Mouse (Mus musculus) liver, embryonic 14.5 days (tissue): ENCODE measurements at regions not wholly inside any gene's neighbourhood (a gene's known extent, or its start where the extent isn't known, plus 50 kb on each side); places are given as distances from the start of the nearest gene placed in this dataset.

Experiments used
- ATAC-seq: fragments of 200-750 bp; cut with Nextera tagmentation; 2 replicates; pipeline ENCODE4 v1.8.0; 2017; ENCODE audit warnings: moderate number of reproducible peaks, mild to moderate bottlenecking, moderate library complexity; ENCODE audit not compliant: insufficient read depth
- DNase-seq, 3 experiments: peaks; one replicate each; pipeline ENCODE4 v3.0.0-alpha.2; 2012 to 2013; ENCODE audit warnings: low read depth in 3 of 3, low spot score in 3 of 3
- H3K27ac ChIP-seq: fragments of 300-500 bp; sonication (generic); 2 replicates; pipeline ENCODE4 v1.5.1; 2014; ENCODE audit warnings: moderate library complexity, mild to moderate bottlenecking, control low read depth, inconsistent platforms
- H3K27me3 ChIP-seq: fragments of 300-500 bp; sonication (generic); 2 replicates; pipeline ENCODE4 v1.6.1; 2014; ENCODE audit warnings: mild to moderate bottlenecking, low read length, moderate library complexity; ENCODE audit not compliant: control insufficient read depth, insufficient read depth
- H3K36me3 ChIP-seq: fragments of 300-500 bp; sonication (generic); replicated peaks from 2 replicates; pipeline ENCODE4 v1.6.1; 2014; ENCODE audit warnings: low read depth; ENCODE audit not compliant: control insufficient read depth, insufficient read depth
- H3K4me1 ChIP-seq, 2 experiments: fragments of 200-500 bp in 1 of 2; fragments of 300-500 bp in 1 of 2; sonication (generic) in 1 of 2; replicated peaks; 2 replicates each; pipeline ENCODE4 v1.6.1; 2012 to 2014; ENCODE audit warnings: antibody characterized with exemption in 1 of 2, inconsistent platforms in 1 of 2, low read length in 1 of 2; ENCODE audit not compliant: control insufficient read depth in 2 of 2, insufficient read depth in 2 of 2
- H3K4me2 ChIP-seq: fragments of 300-500 bp; sonication (generic); 2 replicates; pipeline ENCODE4 v1.6.1; 2014; ENCODE audit warnings: low read depth, mild to moderate bottlenecking, control low read depth, moderate library complexity
- H3K4me3 ChIP-seq, 2 experiments: fragments of 200-500 bp in 1 of 2; fragments of 300-500 bp in 1 of 2; sonication (generic) in 1 of 2; 2 replicates each; pipeline ENCODE4 v1.5.1; 2012 to 2014; ENCODE audit warnings: low read depth in 2 of 2, low read length in 2 of 2, mild to moderate bottlenecking in 2 of 2, control low read depth in 1 of 2, inconsistent platforms in 1 of 2, moderate library complexity in 1 of 2; ENCODE audit not compliant: insufficient read depth in 1 of 2
- H3K9ac ChIP-seq: fragments of 300-500 bp; sonication (generic); replicated peaks from 2 replicates; pipeline ENCODE4 v1.6.1; 2014; ENCODE audit warnings: mild to moderate bottlenecking, control low read depth, moderate library complexity
- H3K9me3 ChIP-seq: fragments of 300-500 bp; sonication (generic); 2 replicates; pipeline ENCODE4 v1.6.1; 2016; ENCODE audit warnings: low read length, mixed read lengths; ENCODE audit not compliant: control insufficient read depth
- CTCF ChIP-seq: IDR thresholded peaks from 2 replicates; pipeline ENCODE4 v1.5.1; 2016; ENCODE audit warnings: antibody characterized with exemption, low read depth, control low read depth
- EP300 ChIP-seq: IDR thresholded peaks from 2 replicates; pipeline ENCODE4 v1.6.1; 2016; ENCODE audit warnings: antibody characterized with exemption, low read depth
- WGBS: fragments of 180-500 bp; shearing (Covaris S2); extraction: QIAGEN DNeasy Blood & Tissue Kit; methylation state at CpG from one replicate; pipeline ENCODE4 v1.1.7; 2014; ENCODE audit not compliant: insufficient replicate concordance; 5-methylcytosine and 5-hydroxymethylcytosine counted together

- TF ChIP-seq EP300 (no peak), CTCF (no peak)
- Histone ChIP-seq H3K9me3 (no peaks in the 10 kb centered on the region), H3K9ac (no peak overlapping the region), H3K36me3 (no peaks in the 10 kb centered on the region), H3K4me3 (no peak overlapping the region), H3K27me3 (no peaks in the 10 kb centered on the region), H3K27ac (no peak overlapping the region), H3K4me2 (no peak overlapping the region), H3K4me1 (no peaks in the 10 kb centered on the region)
- ATAC-seq (no peak), DNase-seq (no peak)
Observed at GRCm38 (mm10) chr19:26386075-26386474, 218.8 kb upstream of the Smarca2 start.

- Histone ChIP-seq H3K9me3 (no peaks in the 10 kb centered on the region), H3K9ac (no peak overlapping the region), H3K27ac (no peak overlapping the region), H3K4me3 (no peak overlapping the region), H3K4me1 (no peaks in the 10 kb centered on the region), H3K27me3 (no peaks in the 10 kb centered on the region), H3K4me2 (no peak overlapping the region), H3K36me3 (no peaks in the 10 kb centered on the region)
- no peak for TF ChIP-seq EP300
- TF ChIP-seq CTCF = no peak
- no peak for DNase-seq
- no peak for ATAC-seq
- 57% methylated on average over 2 of the region's 2 CpGs for WGBS
Observed at GRCm38 (mm10) chr19:26412684-26413083, 192.2 kb upstream of the Smarca2 start.

- 49% methylated on average over 6 of the region's 6 CpGs for WGBS
- Histone ChIP-seq H3K9me3 (no peaks in the 10 kb centered on the region), H3K4me3 (no peak overlapping the region), H3K9ac (no peak overlapping the region), H3K36me3 (no peaks in the 10 kb centered on the region), H3K27ac (no peak overlapping the region), H3K4me1 (no peaks in the 10 kb centered on the region), H3K27me3 (no peaks in the 10 kb centered on the region), H3K4me2 (no peak overlapping the region)
- DNase-seq (no peak), ATAC-seq (no peak)
- TF ChIP-seq CTCF (no peak), EP300 (no peak)
Observed at GRCm38 (mm10) chr19:26414476-26415024, 190.3 kb upstream of the Smarca2 start.

GRCm38 (mm10) chr19:26419781-26420180, 185.1 kb upstream of the Smarca2 start:
- H3K4me1 ChIP-seq = no peaks in the 10 kb centered on the region
- TF ChIP-seq EP300 (no peak), CTCF (no peak)
- H3K27ac ChIP-seq = no peak overlapping the region
- H3K4me3 ChIP-seq = no peak overlapping the region
- H3K9ac ChIP-seq = no peak overlapping the region
- no peaks in the 10 kb centered on the region for H3K9me3 ChIP-seq
- DNase-seq = no peak
- H3K36me3 ChIP-seq = no peaks in the 10 kb centered on the region
- ATAC-seq = no peak
- WGBS = 48% methylated on average over 2 of the region's 2 CpGs
- no peak overlapping the region for H3K4me2 ChIP-seq
- H3K27me3 ChIP-seq = no peaks in the 10 kb centered on the region

GRCm38 (mm10) chr19:26439163-26439562, 165.7 kb upstream of the Smarca2 start:
- Histone ChIP-seq H3K4me1 (no peaks in the 10 kb centered on the region), H3K9ac (no peak overlapping the region), H3K9me3 (no peaks in the 10 kb centered on the region), H3K4me3 (no peak overlapping the region), H3K27me3 (no peaks in the 10 kb centered on the region), H3K27ac (no peak overlapping the region), H3K4me2 (no peak overlapping the region), H3K36me3 (no peaks in the 10 kb centered on the region)
- no peak for ATAC-seq
- WGBS = 43% methylated on average over 2 of the region's 2 CpGs
- no peak for DNase-seq
- TF ChIP-seq CTCF = no peak
- TF ChIP-seq EP300 = no peak
